Mouse (Mus musculus) limb, embryonic 12.5 days (tissue): Measurements from ENCODE around the gene Gpam. TPM values are rescaled to one million over a fixed set of nuclear protein-coding genes. Genes with fewer than 3 reads are reported as not detected.
A peak's percentile ranks its signal among the peaks of the same experiment; 100 is the strongest.

Experiments
- ATAC-seq: fragments of 200-750 bp; cut with Nextera tagmentation; 2 replicates; pipeline ENCODE4 v1.8.0; 2017; ENCODE audit warnings: low read depth, moderate TSS enrichment; ENCODE audit not compliant: insufficient number of reproducible peaks, insufficient read depth, low FRiP score, low TSS enrichment
- H3K27ac ChIP-seq: fragments of 300-500 bp; sonication (generic); 2 replicates; pipeline ENCODE4 v1.5.1; 2016; ENCODE audit warnings: mild to moderate bottlenecking, moderate library complexity
- H3K27me3 ChIP-seq: fragments of 300-500 bp; sonication (generic); 2 replicates; pipeline ENCODE4 v1.6.1; 2016; ENCODE audit warnings: mild to moderate bottlenecking, moderate library complexity
- H3K36me3 ChIP-seq: fragments of 300-500 bp; sonication (generic); 2 replicates; pipeline ENCODE4 v1.6.1; 2016; ENCODE audit warnings: mild to moderate bottlenecking, moderate library complexity
- H3K4me1 ChIP-seq: fragments of 300-500 bp; sonication (generic); replicated peaks from 2 replicates; pipeline ENCODE4 v1.6.1; 2016
- H3K4me2 ChIP-seq: fragments of 300-500 bp; sonication (generic); 2 replicates; pipeline ENCODE4 v1.6.1; 2016; ENCODE audit warnings: mild to moderate bottlenecking, moderate library complexity
- H3K4me3 ChIP-seq: fragments of 300-500 bp; sonication (generic); replicated peaks from 2 replicates; pipeline ENCODE4 v1.5.1; 2016; ENCODE audit warnings: mild to moderate bottlenecking
- H3K9ac ChIP-seq: fragments of 300-500 bp; sonication (generic); replicated peaks from 2 replicates; pipeline ENCODE4 v1.6.1; 2016; ENCODE audit warnings: mild to moderate bottlenecking, moderate library complexity
- H3K9me3 ChIP-seq: fragments of 300-500 bp; sonication (generic); 2 replicates; pipeline ENCODE4 v1.6.1; 2016; ENCODE audit warnings: mild to moderate bottlenecking, moderate library complexity
- WGBS: fragments of 180-500 bp; shearing (Covaris S2); methylation state at CpG from one replicate; pipeline ENCODE4 v1.1.7; 2016; 5-methylcytosine and 5-hydroxymethylcytosine counted together
- polyA plus RNA-seq: library from polyadenylated mRNA; unstranded; fragments of >200 nt; fragmentation: Nextera tagmentation; extraction: Ambion mirVana; gene quantifications from 2 replicates; pipeline ENCODE4 v1.2.1, GENCODE M21; 2016

The Gpam gene
- polyA plus RNA-seq, 1 experiment from 2014 or later: 18.2 TPM

DNA sequence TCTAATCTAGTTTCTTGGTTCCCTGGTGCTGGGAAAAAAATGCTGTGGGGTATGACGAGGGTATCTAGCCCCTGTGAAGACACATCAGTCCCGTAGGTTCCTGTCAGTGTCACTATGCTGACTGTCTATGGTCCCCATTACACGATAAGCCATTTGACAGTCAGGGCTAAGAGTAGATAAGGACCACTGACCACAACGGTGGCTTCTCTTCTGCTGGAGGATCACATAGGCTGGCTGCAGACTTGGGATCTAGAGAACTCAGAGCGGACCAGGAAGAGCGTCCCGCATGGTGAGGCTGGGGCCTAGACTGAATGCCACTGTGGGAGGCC lies 41.2 kb downstream of the Gpam start:
- H3K4me3 ChIP-seq: no peak overlapping the region
- H3K27me3 ChIP-seq: no peaks in the 10 kb centered on the region
- H3K36me3 ChIP-seq: peaks cover 97% of the 10 kb centered on the region
- ATAC-seq: no peak
- H3K4me2 ChIP-seq: no peak overlapping the region
- H3K4me1 ChIP-seq: no peaks in the 10 kb centered on the region
- H3K27ac ChIP-seq: no peak overlapping the region
- H3K9me3 ChIP-seq: no peaks in the 10 kb centered on the region
- 90% methylated on average over 7 of the region's 7 CpGs for WGBS
- H3K9ac ChIP-seq: no peak overlapping the region

- ATAC-seq: no peak
- WGBS: 86% methylated on average over 4 of the region's 4 CpGs
Observed at GRCm38 (mm10) chr19:55084971-55085856, 41.8 kb downstream of the Gpam start.

GRCm38 (mm10) chr19:55076822-55077221 lies 50.2 kb downstream of the Gpam start:
- H3K4me3 ChIP-seq: no peak overlapping the region
- ATAC-seq: no peak
- no peaks in the 10 kb centered on the region for H3K9me3 ChIP-seq
- H3K4me1 ChIP-seq: no peaks in the 10 kb centered on the region
- no peak overlapping the region for H3K27ac ChIP-seq
- H3K4me2 ChIP-seq: no peak overlapping the region
- H3K36me3 ChIP-seq: peaks cover 93% of the 10 kb centered on the region
- no peaks in the 10 kb centered on the region for H3K27me3 ChIP-seq
- 89% methylated on average over 8 of the region's 8 CpGs for WGBS
- H3K9ac ChIP-seq: no peak overlapping the region

More at GRCm38 (mm10) chr19:55084971-55085856, 41.8 kb downstream of the Gpam start:
- Histone ChIP-seq H3K36me3 (peaks cover 94% of the 10 kb centered on the region), H3K9ac (no peak overlapping the region), H3K4me1 (no peaks in the 10 kb centered on the region), H3K9me3 (no peaks in the 10 kb centered on the region), H3K4me2 (no peak overlapping the region), H3K27ac (no peak overlapping the region), H3K27me3 (no peaks in the 10 kb centered on the region), H3K4me3 (no peak overlapping the region)

GRCm38 (mm10) chr19:55073004-55073403 lies 54.0 kb downstream of the Gpam start:
- H3K36me3 ChIP-seq: peaks cover 97% of the 10 kb centered on the region
- WGBS: 85% methylated on average over 3 of the region's 3 CpGs

GRCm38 (mm10) chr19:55069054-55069453 lies 58.0 kb downstream of the Gpam start:
- no peak overlapping the region for H3K4me3 ChIP-seq
- H3K9ac ChIP-seq: no peak overlapping the region
- H3K9me3 ChIP-seq: no peaks in the 10 kb centered on the region; the same call in 1 of the 2 replicates
- no peak overlapping the region for H3K4me2 ChIP-seq
- no peaks in the 10 kb centered on the region for H3K4me1 ChIP-seq
- no peaks in the 10 kb centered on the region; the same call in 1 of the 2 replicates for H3K27me3 ChIP-seq
- H3K27ac ChIP-seq: no peak overlapping the region
- peaks cover 76% of the 10 kb centered on the region for H3K36me3 ChIP-seq
- ATAC-seq: no peak
- WGBS: 88% methylated on average over 8 of the region's 8 CpGs

More at GRCm38 (mm10) chr19:55073004-55073403, 54.0 kb downstream of the Gpam start:
- no peak overlapping the region for H3K27ac ChIP-seq
- no peak overlapping the region for H3K9ac ChIP-seq
- H3K27me3 ChIP-seq: no peaks in the 10 kb centered on the region
- H3K4me1 ChIP-seq: no peaks in the 10 kb centered on the region
- H3K4me2 ChIP-seq: no peak overlapping the region
- no peaks in the 10 kb centered on the region; the same call in 1 of the 2 replicates for H3K9me3 ChIP-seq
- no peak overlapping the region for H3K4me3 ChIP-seq
- no peak for ATAC-seq

- no peak overlapping the region for H3K4me3 ChIP-seq
- no peak for ATAC-seq
- H3K27ac ChIP-seq: no peak overlapping the region
- H3K4me2 ChIP-seq: no peak overlapping the region
- H3K27me3 ChIP-seq: peaks cover 4% of the 10 kb centered on the region; the same call in 1 of the 2 replicates
- peaks cover 3% of the 10 kb centered on the region for H3K4me1 ChIP-seq
- peaks cover 19% of the 10 kb centered on the region for H3K36me3 ChIP-seq
- WGBS: 50% methylated on average over 6 of the region's 6 CpGs
- peaks cover 4% of the 10 kb centered on the region for H3K9me3 ChIP-seq
- no peak overlapping the region for H3K9ac ChIP-seq
Observed at GRCm38 (mm10) chr19:55063272-55063671, 63.8 kb downstream of the Gpam start.

DNA sequence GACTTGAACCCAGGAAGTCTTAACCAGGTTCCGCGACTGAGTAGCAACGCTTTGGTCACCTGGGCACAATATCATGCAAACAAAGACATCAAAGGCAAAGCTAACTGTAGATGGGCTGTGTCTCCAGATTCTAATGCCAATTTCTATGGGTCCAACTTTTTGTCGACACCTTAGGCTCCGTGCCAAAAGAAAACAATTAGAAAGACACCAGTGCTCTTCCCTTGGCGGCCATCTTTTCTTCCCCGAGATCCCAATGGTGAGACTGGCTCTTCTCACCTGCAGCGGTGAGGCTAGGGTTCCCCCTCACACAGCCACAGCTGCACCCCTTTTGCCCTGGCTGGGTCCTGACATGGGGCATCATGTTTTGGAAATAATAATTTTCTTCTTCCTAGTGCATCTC lies 64.5 kb downstream of the Gpam start:
- Histone ChIP-seq H3K27ac (no peak overlapping the region), H3K4me1 (peaks cover 3% of the 10 kb centered on the region), H3K4me2 (no peak overlapping the region), H3K9ac (no peak overlapping the region), H3K4me3 (no peak overlapping the region), H3K9me3 (peaks cover 4% of the 10 kb centered on the region), H3K27me3 (peaks cover 4% of the 10 kb centered on the region; the same call in 1 of the 2 replicates), H3K36me3 (peaks cover 14% of the 10 kb centered on the region)
- ATAC-seq: no peak
- 84% methylated on average over 8 of the region's 8 CpGs for WGBS

- no peak for ATAC-seq
Observed at GRCm38 (mm10) chr19:55061951-55062350, 65.1 kb downstream of the Gpam start.

GRCm38 (mm10) chr19:55061447-55061901 lies 65.6 kb downstream of the Gpam start:
- peaks cover 7% of the 10 kb centered on the region; the same call in 1 of the 2 replicates for H3K36me3 ChIP-seq
- H3K27ac ChIP-seq: no peak overlapping the region
- peak overlapping the region; percentile 51 for H3K4me2 ChIP-seq
- ATAC-seq: no peak; the same call in 1 of the 2 replicates
- WGBS: 8% methylated on average over 14 of the region's 14 CpGs
- H3K27me3 ChIP-seq: peaks cover 4% of the 10 kb centered on the region; the same call in 1 of the 2 replicates
- peaks cover 3% of the 10 kb centered on the region for H3K4me1 ChIP-seq
- H3K4me3 ChIP-seq: peak overlapping the region; percentile 18; the same call in 1 of the 2 replicates
- H3K9me3 ChIP-seq: peaks cover 4% of the 10 kb centered on the region
- H3K9ac ChIP-seq: no peak overlapping the region

More at GRCm38 (mm10) chr19:55061951-55062350, 65.1 kb downstream of the Gpam start:
- 30% methylated on average over 5 of the region's 5 CpGs for WGBS
- Histone ChIP-seq H3K9ac (no peak overlapping the region), H3K27me3 (peaks cover 4% of the 10 kb centered on the region; the same call in 1 of the 2 replicates), H3K36me3 (peaks cover 9% of the 10 kb centered on the region; the same call in 1 of the 2 replicates), H3K4me2 (no peak overlapping the region), H3K9me3 (peaks cover 4% of the 10 kb centered on the region), H3K4me3 (no peak overlapping the region), H3K4me1 (peaks cover 3% of the 10 kb centered on the region), H3K27ac (no peak overlapping the region)

DNA sequence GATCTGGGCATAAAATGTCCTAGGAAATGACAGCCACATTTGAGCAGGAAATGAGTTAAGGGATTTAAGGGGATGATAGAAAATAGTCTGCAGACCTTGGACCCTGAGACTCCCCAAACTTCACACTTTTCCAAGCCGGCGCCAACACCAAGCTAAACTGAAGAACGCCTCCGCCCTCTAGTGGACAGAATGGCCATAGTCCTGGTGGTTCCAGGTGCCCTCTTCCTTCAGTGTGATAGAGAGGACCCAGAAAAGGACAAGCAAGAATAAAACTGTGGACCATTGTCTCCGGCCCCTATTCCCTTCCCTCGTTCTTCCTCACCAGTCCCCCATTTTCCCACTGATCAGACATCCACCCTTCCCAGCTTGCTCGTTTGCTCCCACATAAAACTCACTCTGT lies 66.1 kb downstream of the Gpam start:
- H3K9ac ChIP-seq: no peak overlapping the region
- no peak for ATAC-seq
- peaks cover 3% of the 10 kb centered on the region for H3K4me1 ChIP-seq
- peaks cover 2% of the 10 kb centered on the region; the same call in 1 of the 2 replicates for H3K36me3 ChIP-seq
- 3% methylated on average over 7 of the region's 7 CpGs for WGBS
- H3K27ac ChIP-seq: no peak overlapping the region
- H3K27me3 ChIP-seq: peaks cover 4% of the 10 kb centered on the region; the same call in 1 of the 2 replicates
- H3K4me3 ChIP-seq: no peak overlapping the region
- H3K9me3 ChIP-seq: peaks cover 4% of the 10 kb centered on the region
- H3K4me2 ChIP-seq: peak overlapping the region; percentile 51

- H3K9ac ChIP-seq: no peak overlapping the region
- H3K27ac ChIP-seq: no peak overlapping the region
- peaks cover 3% of the 10 kb centered on the region; the same call in 1 of the 2 replicates for H3K4me1 ChIP-seq
- peaks cover 4% of the 10 kb centered on the region for H3K9me3 ChIP-seq
- WGBS: 76% methylated on average over 5 of the region's 5 CpGs
- no peak overlapping the region for H3K4me3 ChIP-seq
- no peak overlapping the region for H3K4me2 ChIP-seq
- H3K27me3 ChIP-seq: 0 out of 2 replicates have a peak, but pooled peaks cover 4% of the 10 kb centered on the region
- H3K36me3 ChIP-seq: no peaks in the 10 kb centered on the region
- no peak for ATAC-seq
Observed at GRCm38 (mm10) chr19:55057483-55057882, 69.6 kb downstream of the Gpam start.
